Mouse (Mus musculus): ENCODE results near the gene Sardh. TPM values are rescaled to one million over a fixed set of nuclear protein-coding genes. Genes with fewer than 3 reads are reported as not detected.

Sardh gene
- polyA plus RNA-seq, 1 experiment from 2014 or later, result 4.6 TPM

DNA sequence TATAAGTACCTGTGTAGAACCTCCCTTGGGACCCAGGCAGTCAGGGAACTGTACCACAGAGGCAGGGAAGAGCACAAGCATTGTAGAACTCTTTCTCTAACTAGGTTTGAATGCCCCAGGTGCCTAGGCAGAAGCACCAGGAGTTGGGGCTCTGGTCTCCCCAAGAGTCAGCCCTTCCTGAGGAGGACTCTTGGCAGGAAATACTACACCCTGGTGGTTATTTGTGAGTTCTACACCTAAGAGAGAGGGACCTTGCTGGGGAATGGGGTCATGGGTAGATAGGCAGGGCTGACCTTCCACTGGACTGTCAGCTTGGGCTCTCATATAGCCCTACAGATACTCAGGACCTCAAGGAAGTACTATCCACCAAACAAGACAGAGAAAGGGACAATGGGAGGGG is 3.3 kb upstream of the Sardh start:
- Histone ChIP-seq H3K27me3 (replicated peaks) (no peaks in the 10 kb centered on the region), H3K9me3 (no peaks in the 10 kb centered on the region), H3K4me1 (no peaks in the 10 kb centered on the region), H3K27ac (no peak overlapping the region), H3K36me3 (replicated peaks) (no peaks in the 10 kb centered on the region), H3K9ac (no peak overlapping the region), H3K4me3 (no peak overlapping the region), H3K4me2 (no peak overlapping the region)
- no peak for ATAC-seq (replicated peaks)

DNA sequence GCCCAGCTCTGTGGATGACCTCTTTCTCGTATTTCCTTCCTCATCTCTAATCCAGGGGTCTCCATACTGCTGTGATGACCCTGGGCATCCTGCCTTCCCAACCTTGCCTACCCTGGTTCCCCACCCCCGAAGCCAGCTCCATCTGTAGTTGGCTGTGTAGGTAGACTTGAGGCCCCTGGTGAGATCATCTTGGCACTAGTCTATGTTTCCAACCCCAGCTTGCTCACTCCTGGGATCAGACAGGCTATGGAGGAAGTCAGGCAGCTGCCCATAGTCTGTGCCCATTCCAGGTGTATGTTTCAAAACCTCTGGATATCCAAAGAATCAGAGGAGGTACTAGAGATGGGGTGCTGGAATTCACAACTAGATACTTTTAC is 662 bp downstream of the Sardh start:
- Histone ChIP-seq H3K4me2 (no peak overlapping the region), H3K4me1 (no peaks in the 10 kb centered on the region), H3K9me3 (no peaks in the 10 kb centered on the region), H3K9ac (no peak overlapping the region), H3K4me3 (no peak overlapping the region), H3K27me3 (replicated peaks) (no peaks in the 10 kb centered on the region), H3K27ac (no peak overlapping the region), H3K36me3 (replicated peaks) (no peaks in the 10 kb centered on the region)
- WGBS, result 59% methylated on average over 2 of the region's 2 CpGs
- ATAC-seq (replicated peaks), result no peak

- 40% methylated on average over 7 of the region's 7 CpGs for WGBS
- Histone ChIP-seq H3K9ac (no peak overlapping the region), H3K27me3 (replicated peaks) (no peaks in the 10 kb centered on the region), H3K36me3 (replicated peaks) (no peaks in the 10 kb centered on the region), H3K4me2 (no peak overlapping the region), H3K4me1 (no peaks in the 10 kb centered on the region), H3K4me3 (no peak overlapping the region), H3K9me3 (no peaks in the 10 kb centered on the region), H3K27ac (no peak overlapping the region)
- peak; percentile 60 for ATAC-seq (replicated peaks)
Measured at GRCm38 (mm10) chr2:27246712-27247486, 1.2 kb downstream of the Sardh start.

GRCm38 (mm10) chr2:27245947-27246346 is 2.2 kb downstream of the Sardh start:
- no peak overlapping the region for H3K4me2 ChIP-seq
- WGBS, result 59% methylated on average over 7 of the region's 7 CpGs

GRCm38 (mm10) chr2:27237342-27237741 is 10.8 kb downstream of the Sardh start:
- 33% methylated on average over 4 of the region's 4 CpGs for WGBS
- Histone ChIP-seq H3K27me3 (replicated peaks) (no peaks in the 10 kb centered on the region), H3K4me3 (no peak overlapping the region), H3K36me3 (replicated peaks) (no peaks in the 10 kb centered on the region), H3K4me2 (no peak overlapping the region), H3K9me3 (no peaks in the 10 kb centered on the region), H3K27ac (no peak overlapping the region), H3K9ac (no peak overlapping the region), H3K4me1 (no peaks in the 10 kb centered on the region)
- ATAC-seq (replicated peaks), result 0 out of 2 replicates have a peak, but pooled peaks have one; percentile 48

More at GRCm38 (mm10) chr2:27245947-27246346, 2.2 kb downstream of the Sardh start:
- no peaks in the 10 kb centered on the region for H3K4me1 ChIP-seq
- H3K9ac ChIP-seq, result no peak overlapping the region
- no peak for ATAC-seq (replicated peaks)
- no peaks in the 10 kb centered on the region for H3K36me3 ChIP-seq (replicated peaks)
- H3K27me3 ChIP-seq (replicated peaks), result no peaks in the 10 kb centered on the region
- no peaks in the 10 kb centered on the region for H3K9me3 ChIP-seq
- H3K27ac ChIP-seq, result no peak overlapping the region
- no peak overlapping the region for H3K4me3 ChIP-seq

- H3K27ac ChIP-seq, result no peak overlapping the region
- WGBS, result 19% methylated on average over 3 of the region's 3 CpGs
- H3K4me2 ChIP-seq, result no peak overlapping the region
- H3K4me3 ChIP-seq, result no peak overlapping the region
- H3K9ac ChIP-seq, result no peak overlapping the region
- ATAC-seq (replicated peaks), result peak; percentile 67; the same call in 1 of the 2 replicates
- no peaks in the 10 kb centered on the region for H3K36me3 ChIP-seq (replicated peaks)
- H3K27me3 ChIP-seq (replicated peaks), result no peaks in the 10 kb centered on the region
- no peaks in the 10 kb centered on the region for H3K9me3 ChIP-seq
- H3K4me1 ChIP-seq, result no peaks in the 10 kb centered on the region
Measured at GRCm38 (mm10) chr2:27235729-27236128, 12.4 kb downstream of the Sardh start.

DNA sequence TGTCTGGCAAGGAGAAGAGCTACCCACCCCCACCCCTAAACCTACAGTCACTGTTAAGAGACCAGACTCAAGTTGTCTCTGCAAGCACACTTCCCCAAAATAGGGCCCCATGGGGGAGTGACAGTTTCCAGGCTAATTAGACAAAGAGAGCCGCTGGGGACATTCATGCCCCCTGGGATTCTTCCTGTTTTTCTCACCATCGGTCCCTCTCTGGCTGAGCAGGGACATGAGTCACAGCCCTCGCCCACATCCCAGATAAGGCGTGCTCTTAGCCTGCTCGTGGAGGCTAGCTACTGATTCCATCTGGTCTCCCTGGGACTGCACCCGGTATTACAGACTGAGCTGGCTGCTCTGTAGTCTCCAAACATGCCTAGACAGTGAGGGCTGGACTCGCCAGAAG is 15.8 kb downstream of the Sardh start:
- H3K9ac ChIP-seq, result no peak overlapping the region
- no peaks in the 10 kb centered on the region for H3K9me3 ChIP-seq
- no peak overlapping the region for H3K4me3 ChIP-seq
- no peak overlapping the region for H3K4me2 ChIP-seq
- WGBS, result 33% methylated on average over 7 of the region's 7 CpGs
- no peaks in the 10 kb centered on the region for H3K27me3 ChIP-seq (replicated peaks)
- no peak overlapping the region for H3K27ac ChIP-seq
- no peaks in the 10 kb centered on the region for H3K4me1 ChIP-seq
- ATAC-seq (replicated peaks), result no peak
- H3K36me3 ChIP-seq (replicated peaks), result no peaks in the 10 kb centered on the region

DNA sequence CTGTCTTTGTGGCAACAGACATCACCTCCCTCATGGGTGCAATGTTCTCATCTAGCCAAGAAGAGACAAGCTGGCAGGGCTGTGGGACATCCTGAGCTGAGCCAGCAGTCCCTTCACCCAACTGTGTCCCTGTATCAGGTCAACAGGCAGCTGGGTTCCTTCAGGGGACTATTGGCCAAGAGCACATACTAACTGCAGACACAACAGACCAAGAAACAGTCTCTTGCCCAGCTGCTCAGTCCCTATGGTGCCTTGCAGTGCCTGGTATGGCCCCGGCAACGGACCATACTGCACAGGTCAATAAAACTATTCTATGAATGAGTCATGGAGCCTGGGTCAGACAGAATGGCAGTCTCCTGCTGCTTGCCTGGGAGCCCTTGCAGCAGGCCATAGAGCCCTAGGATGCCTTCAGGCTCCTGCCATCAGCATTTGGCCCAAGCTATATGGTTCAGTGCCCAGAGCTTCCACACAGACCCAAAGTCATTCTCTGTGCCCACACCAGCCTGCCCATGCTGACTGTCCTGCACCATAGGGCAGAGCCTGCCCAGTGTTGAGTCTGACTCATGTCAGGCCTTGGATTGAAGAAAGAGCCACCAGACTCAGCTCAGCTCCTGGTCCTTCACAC is 18.5 kb downstream of the Sardh start:
- WGBS, result 93% methylated on average over 2 of the region's 2 CpGs
- Histone ChIP-seq H3K27ac (no peak overlapping the region), H3K36me3 (replicated peaks) (no peaks in the 10 kb centered on the region), H3K27me3 (replicated peaks) (no peaks in the 10 kb centered on the region), H3K9ac (no peak overlapping the region), H3K4me1 (no peaks in the 10 kb centered on the region), H3K4me3 (no peak overlapping the region), H3K4me2 (no peak overlapping the region), H3K9me3 (no peaks in the 10 kb centered on the region)
- no peak for ATAC-seq (replicated peaks)

DNA sequence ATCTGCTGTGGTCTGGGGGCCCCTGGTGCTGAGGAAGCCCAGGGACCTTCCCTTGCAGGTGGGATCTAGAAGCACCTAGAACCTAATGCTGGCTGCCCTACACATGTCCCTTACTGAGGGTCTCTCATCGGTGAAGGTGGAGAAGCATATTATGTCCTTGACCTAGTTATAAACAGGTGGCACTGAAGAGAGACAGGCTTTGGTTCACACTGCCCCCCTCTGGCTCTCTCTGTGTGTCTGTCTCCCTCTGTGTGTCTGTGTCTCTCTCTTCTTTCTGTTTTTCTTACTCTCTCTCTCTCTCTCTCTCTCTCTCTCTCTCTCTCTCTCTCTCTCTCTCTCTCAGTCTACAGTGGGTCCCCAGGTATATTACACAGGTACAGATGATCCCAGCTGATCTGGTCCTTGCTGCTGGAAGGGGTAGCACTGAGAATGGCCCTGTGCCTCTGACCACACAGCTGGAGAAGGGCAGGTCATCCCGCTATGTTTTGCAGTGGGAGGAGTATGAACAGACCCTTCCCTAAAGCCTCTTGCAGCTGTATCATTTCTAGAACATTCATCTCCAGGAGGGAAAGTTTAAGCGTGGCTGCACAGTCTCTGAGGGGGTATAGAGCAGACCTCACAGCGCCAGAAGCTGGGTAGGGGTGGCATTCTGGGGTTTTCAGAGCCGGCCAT is 19.2 kb downstream of the Sardh start:
- H3K4me1 ChIP-seq, result no peaks in the 10 kb centered on the region
- H3K4me2 ChIP-seq, result no peak overlapping the region
- no peak overlapping the region for H3K27ac ChIP-seq
- H3K36me3 ChIP-seq (replicated peaks), result no peaks in the 10 kb centered on the region
- WGBS, result 81% methylated on average over 5 of the region's 5 CpGs
- ATAC-seq (replicated peaks), result no peak
- no peaks in the 10 kb centered on the region for H3K27me3 ChIP-seq (replicated peaks)
- H3K4me3 ChIP-seq, result no peak overlapping the region
- no peaks in the 10 kb centered on the region for H3K9me3 ChIP-seq
- no peak overlapping the region for H3K9ac ChIP-seq

- no peak overlapping the region for H3K27ac ChIP-seq
- no peak for ATAC-seq (replicated peaks)
- 64% methylated on average over 7 of the region's 7 CpGs for WGBS
- no peak overlapping the region for H3K9ac ChIP-seq
- H3K27me3 ChIP-seq (replicated peaks), result no peaks in the 10 kb centered on the region
- no peaks in the 10 kb centered on the region for H3K4me1 ChIP-seq
- H3K9me3 ChIP-seq, result no peaks in the 10 kb centered on the region
- no peak overlapping the region for H3K4me3 ChIP-seq
- H3K4me2 ChIP-seq, result no peak overlapping the region
- no peaks in the 10 kb centered on the region for H3K36me3 ChIP-seq (replicated peaks)
Measured at GRCm38 (mm10) chr2:27226572-27226971, 21.6 kb downstream of the Sardh start.

GRCm38 (mm10) chr2:27223012-27223421 is 25.1 kb downstream of the Sardh start:
- no peak overlapping the region for H3K27ac ChIP-seq
- H3K9me3 ChIP-seq, result no peaks in the 10 kb centered on the region
- no peaks in the 10 kb centered on the region for H3K36me3 ChIP-seq (replicated peaks)
- 78% methylated on average over 7 of the region's 7 CpGs for WGBS
- no peaks in the 10 kb centered on the region for H3K27me3 ChIP-seq (replicated peaks)
- no peak overlapping the region for H3K9ac ChIP-seq
- no peak overlapping the region for H3K4me3 ChIP-seq
- no peaks in the 10 kb centered on the region for H3K4me1 ChIP-seq
- no peak overlapping the region for H3K4me2 ChIP-seq
- ATAC-seq (replicated peaks), result no peak

DNA sequence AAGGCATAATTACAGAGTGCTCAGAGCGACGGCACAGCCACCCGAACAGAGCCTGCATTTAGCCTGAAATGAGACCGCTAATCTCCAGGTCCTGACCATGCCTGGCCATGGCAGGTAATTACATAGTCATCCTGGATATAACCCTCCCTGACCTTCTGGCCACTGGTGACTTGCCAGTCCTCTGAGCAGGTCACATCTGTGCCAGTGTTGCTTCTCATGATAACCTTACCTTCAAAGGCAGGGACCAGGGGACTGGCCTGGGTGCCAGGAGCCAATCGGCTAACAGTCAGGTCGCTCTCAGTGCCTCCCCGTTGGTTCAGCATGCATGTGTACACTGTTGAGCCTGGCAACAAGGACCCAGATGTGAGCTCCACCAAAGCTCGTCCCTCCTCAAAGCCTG is 29.6 kb downstream of the Sardh start:
- no peaks in the 10 kb centered on the region for H3K27me3 ChIP-seq (replicated peaks)
- no peak overlapping the region for H3K4me2 ChIP-seq
- H3K36me3 ChIP-seq (replicated peaks), result no peaks in the 10 kb centered on the region
- no peak overlapping the region for H3K4me3 ChIP-seq
- peaks cover 5% of the 10 kb centered on the region; the same call in 1 of the 2 replicates for H3K4me1 ChIP-seq
- 87% methylated on average over 8 of the region's 8 CpGs for WGBS
- no peaks in the 10 kb centered on the region for H3K9me3 ChIP-seq
- no peak for ATAC-seq (replicated peaks)
- H3K9ac ChIP-seq, result no peak overlapping the region
- H3K27ac ChIP-seq, result no peak overlapping the region
